Mouse (Mus musculus) C2C12 (cell line): Measurements from ENCODE around the gene Hus1. TPM values are rescaled to one million over a fixed set of nuclear protein-coding genes. Genes with fewer than 3 reads are reported as not detected.

Experiments
- H3K27me3 ChIP-seq: one replicate; pipeline ENCODE4 v1.6.1; 2011; ENCODE audit not compliant: control insufficient read depth, insufficient read depth, insufficient read length
- H3K36me3 ChIP-seq: one replicate; pipeline ENCODE4 v1.6.1; 2011; ENCODE audit not compliant: control insufficient read depth, insufficient read depth
- H3K4me3 ChIP-seq: one replicate; pipeline ENCODE4 v1.5.1; 2011; ENCODE audit warnings: mild to moderate bottlenecking, control low read depth; ENCODE audit not compliant: poor library complexity, insufficient read depth, severe bottlenecking
- H3K79me2 ChIP-seq: one replicate; pipeline ENCODE4 v1.6.1; 2011; ENCODE audit not compliant: control insufficient read depth, insufficient read depth
- H3K79me3 ChIP-seq: one replicate; pipeline ENCODE4 v1.6.1; 2011; ENCODE audit warnings: low read depth, control low read depth
- H3ac ChIP-seq: one replicate; pipeline ENCODE3; 2011; ENCODE audit warnings: low read depth; ENCODE audit not compliant: control insufficient read depth, insufficient read length
- CEBPB ChIP-seq: IDR thresholded peaks from one replicate; pipeline ENCODE4 v1.6.1; 2011; ENCODE audit warnings: low read depth, mild to moderate bottlenecking, control low read depth, moderate library complexity
- CTCF ChIP-seq: IDR thresholded peaks from one replicate; pipeline ENCODE4 v1.5.1; 2011; ENCODE audit not compliant: control insufficient read depth, insufficient read depth, insufficient read length
- FOSL1 ChIP-seq: IDR thresholded peaks from one replicate; pipeline ENCODE4 v1.8.0; 2011; ENCODE audit warnings: mild to moderate bottlenecking, low read length; ENCODE audit not compliant: poor library complexity, insufficient read depth, severe bottlenecking
- MAX ChIP-seq: IDR thresholded peaks from one replicate; pipeline ENCODE4 v1.6.1; 2011; ENCODE audit warnings: mild to moderate bottlenecking, control low read depth
- MYOD1 ChIP-seq: IDR thresholded peaks from one replicate; pipeline ENCODE4 v1.6.1; 2011; ENCODE audit warnings: low read depth; ENCODE audit not compliant: control insufficient read depth, insufficient read length
- MYOG ChIP-seq: IDR thresholded peaks from one replicate; pipeline ENCODE4 v1.6.1; 2011; ENCODE audit not compliant: control insufficient read depth, insufficient read length; ENCODE audit errors: extremely low read depth
- USF1 ChIP-seq: IDR thresholded peaks from one replicate; pipeline ENCODE4 v1.6.1; 2011; ENCODE audit warnings: low read depth, mild to moderate bottlenecking, control low read depth, moderate library complexity
- polyA plus RNA-seq: library from polyadenylated mRNA; unstranded; fragments of >200 nt; fragmentation: generic; extraction: Trizol; gene quantifications from one replicate; pipeline ENCODE4 v1.2.1, GENCODE M21; 2012; ENCODE audit warnings: missing spikeins

Gene Hus1
- polyA plus RNA-seq, 1 experiment: 6.9 TPM

DNA sequence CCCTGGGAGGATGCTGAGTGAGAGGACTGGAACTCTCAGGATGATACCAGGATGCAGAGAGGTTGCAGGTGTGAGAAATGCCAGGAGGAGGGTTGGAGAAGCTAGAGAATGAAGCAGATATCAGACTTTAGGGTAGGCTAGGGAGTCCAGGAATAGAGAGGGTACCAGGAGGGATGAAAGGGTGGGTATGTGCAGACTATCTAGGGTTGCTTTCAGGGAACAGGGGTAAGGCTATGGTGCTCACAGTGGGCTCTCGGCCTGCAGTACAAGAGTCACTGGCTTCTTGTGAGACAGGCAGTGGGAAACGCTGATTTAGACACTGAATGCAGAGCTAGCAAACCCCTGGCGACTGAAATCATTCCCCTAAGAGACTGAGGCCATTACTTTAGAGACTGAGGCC, 37.8 kb downstream of the Hus1 start, which contains the start of gene Pkd1l1:
Gene Pkd1l1 (minus strand): TSS at position 101 of the 400 bp plus-strand sequence.
- peaks cover 33% of the 10 kb centered on the region for H3K27me3 ChIP-seq
- H3K79me2 ChIP-seq: no peaks in the 10 kb centered on the region
- no peak within 1 kb of the TSS for H3K4me3 ChIP-seq
- no peaks in the 10 kb centered on the region for H3K79me3 ChIP-seq
- no peak within 1 kb of the TSS for H3ac ChIP-seq
- no peaks in the 10 kb centered on the region for H3K36me3 ChIP-seq
- TF ChIP-seq FOSL1 (no peak), CTCF (no peak), MYOG (no peak), MAX (no peak), CEBPB (no peak), MYOD1 (no peak), USF1 (no peak)

DNA sequence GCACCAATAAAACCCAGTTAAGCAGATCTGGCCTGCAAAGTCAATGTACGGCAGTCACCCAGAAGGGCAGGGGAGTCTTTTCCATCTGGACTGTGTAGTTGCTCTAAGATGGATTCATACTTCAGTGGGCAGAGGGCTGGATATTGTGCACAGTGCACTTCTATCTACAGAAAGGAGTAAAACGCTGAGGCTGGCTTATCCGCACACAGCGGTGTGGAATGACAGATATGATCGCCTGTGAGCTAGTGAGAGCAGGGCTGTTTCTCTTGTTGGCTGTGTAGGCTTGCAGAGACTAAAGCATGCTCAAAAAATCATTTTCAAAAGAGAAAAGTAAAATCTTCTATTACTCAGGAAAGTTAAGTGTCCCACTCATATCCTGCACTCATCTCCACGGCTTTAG, 38.9 kb downstream of the Hus1 start:
- H3ac ChIP-seq: no peak overlapping the region
- no peaks in the 10 kb centered on the region for H3K79me2 ChIP-seq
- peaks cover 25% of the 10 kb centered on the region for H3K27me3 ChIP-seq
- no peak overlapping the region for H3K4me3 ChIP-seq
- no peak for TF ChIP-seq MYOD1
- TF ChIP-seq MYOG: no peak
- no peak for TF ChIP-seq USF1
- no peak for TF ChIP-seq MAX
- TF ChIP-seq FOSL1: no peak
- TF ChIP-seq CTCF: no peak
- TF ChIP-seq CEBPB: no peak
- H3K79me3 ChIP-seq: no peaks in the 10 kb centered on the region
- no peaks in the 10 kb centered on the region for H3K36me3 ChIP-seq

DNA sequence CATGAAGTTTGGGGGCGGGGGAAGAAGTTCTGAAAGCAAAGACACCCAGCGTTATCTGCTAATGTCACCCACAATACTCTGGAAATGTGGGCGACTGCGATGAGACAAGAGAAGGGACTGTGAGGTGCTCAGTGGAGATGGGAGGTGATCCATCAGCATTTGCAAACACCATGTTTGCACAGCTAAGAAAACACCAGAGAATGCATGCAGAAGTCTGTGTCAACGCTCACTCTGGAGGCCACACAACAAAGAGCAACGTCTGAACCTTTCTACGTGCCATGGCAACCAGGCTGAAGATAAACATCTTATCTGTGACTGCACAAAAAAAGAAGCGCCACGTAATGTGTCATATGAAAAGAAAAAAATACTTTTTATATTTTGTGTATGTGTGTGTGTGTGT, 40.5 kb downstream of the Hus1 start:
- Histone ChIP-seq H3K4me3 (no peak overlapping the region), H3K79me3 (no peaks in the 10 kb centered on the region), H3K79me2 (no peaks in the 10 kb centered on the region), H3ac (no peak overlapping the region), H3K36me3 (no peaks in the 10 kb centered on the region), H3K27me3 (peaks cover 25% of the 10 kb centered on the region)
- no peak for TF ChIP-seq FOSL1
- no peak for TF ChIP-seq CTCF
- no peak for TF ChIP-seq MYOG
- no peak for TF ChIP-seq CEBPB
- TF ChIP-seq USF1: no peak
- no peak for TF ChIP-seq MYOD1
- no peak for TF ChIP-seq MAX

DNA sequence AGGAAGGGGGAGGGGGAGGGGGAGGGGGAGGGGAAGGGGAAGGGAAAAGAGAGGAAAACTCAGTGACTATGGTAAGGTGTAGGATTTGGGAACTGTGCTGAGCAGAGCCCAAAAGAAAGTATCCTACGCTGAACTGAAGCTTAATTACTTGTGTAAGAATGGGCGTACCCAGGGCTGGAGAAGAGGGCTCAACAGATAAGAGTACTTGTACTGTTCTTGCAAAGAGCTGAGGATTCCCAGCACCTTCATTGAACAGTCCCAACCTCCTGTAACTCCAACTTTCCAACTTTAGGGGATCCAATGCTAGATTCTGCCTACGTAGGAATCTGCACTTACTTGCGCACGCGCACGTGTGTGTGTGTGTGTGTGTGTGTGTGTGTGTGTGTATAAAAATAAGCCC, 42.9 kb downstream of the Hus1 start:
- H3K79me2 ChIP-seq: no peaks in the 10 kb centered on the region
- no peaks in the 10 kb centered on the region for H3K36me3 ChIP-seq
- no peak overlapping the region for H3K4me3 ChIP-seq
- peaks cover 9% of the 10 kb centered on the region for H3K27me3 ChIP-seq
- no peak overlapping the region for H3ac ChIP-seq
- no peaks in the 10 kb centered on the region for H3K79me3 ChIP-seq
- TF ChIP-seq CEBPB (no peak), MYOD1 (no peak), FOSL1 (no peak)

DNA sequence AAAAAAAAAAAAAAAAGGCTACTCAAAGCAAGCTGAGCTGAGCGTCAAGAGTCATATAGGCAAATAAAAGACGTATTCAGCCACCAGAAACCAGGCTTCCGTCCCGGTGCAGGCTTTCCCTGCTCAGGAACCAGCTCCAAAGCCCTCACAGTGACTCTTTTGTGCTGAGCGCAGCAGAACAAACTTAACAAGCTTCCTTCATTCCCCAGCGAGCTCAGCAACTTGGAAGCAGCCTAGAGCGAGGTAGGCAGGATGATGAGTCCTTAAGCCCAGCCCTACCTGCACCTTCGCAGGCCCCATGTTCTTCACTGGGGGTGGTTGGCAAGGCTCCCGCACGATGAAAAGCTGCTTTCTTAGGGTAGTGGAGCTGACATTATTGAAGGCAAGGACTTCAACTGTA, 52.4 kb downstream of the Hus1 start:
- Histone ChIP-seq H3K79me3 (no peaks in the 10 kb centered on the region), H3ac (no peak overlapping the region), H3K27me3 (no peaks in the 10 kb centered on the region), H3K4me3 (no peak overlapping the region), H3K36me3 (no peaks in the 10 kb centered on the region), H3K79me2 (no peaks in the 10 kb centered on the region)
- no peak for TF ChIP-seq CTCF
- no peak for TF ChIP-seq FOSL1
- no peak for TF ChIP-seq MYOD1
- TF ChIP-seq MYOG: no peak
- TF ChIP-seq USF1: no peak
- TF ChIP-seq MAX: no peak

DNA sequence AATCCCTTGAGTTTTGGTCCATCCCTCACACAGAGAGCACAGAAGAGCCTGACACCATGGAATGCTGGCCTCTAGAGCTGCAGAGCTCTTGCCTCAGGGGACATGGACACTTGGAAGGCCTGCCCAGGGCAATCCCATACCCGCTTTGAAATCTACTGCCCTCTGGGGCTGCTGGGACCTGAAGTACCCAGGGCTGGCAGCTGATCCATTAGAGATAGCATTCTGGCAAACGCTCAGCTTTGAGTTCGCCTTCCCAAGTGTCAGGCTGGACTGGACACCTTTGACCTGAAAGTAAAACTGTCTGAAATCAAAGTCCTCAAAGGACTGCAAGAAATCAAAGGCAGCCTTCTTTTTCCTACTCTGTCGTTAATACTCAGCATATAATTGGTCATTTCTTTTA, 52.9 kb downstream of the Hus1 start:
- no peaks in the 10 kb centered on the region for H3K36me3 ChIP-seq
- H3K4me3 ChIP-seq: no peak overlapping the region
- H3K79me3 ChIP-seq: no peaks in the 10 kb centered on the region
- TF ChIP-seq MYOD1 (no peak), USF1 (no peak), FOSL1 (no peak), CEBPB (no peak), MAX (no peak), CTCF (no peak), MYOG (no peak)
- H3K27me3 ChIP-seq: no peaks in the 10 kb centered on the region
- no peak overlapping the region for H3ac ChIP-seq
- H3K79me2 ChIP-seq: no peaks in the 10 kb centered on the region
